Mouse (Mus musculus): ENCODE data around the gene Eno3. TPM values are rescaled to one million over a fixed set of nuclear protein-coding genes. Genes with fewer than 3 reads are reported as not detected.
A peak's percentile ranks its signal among the peaks of the same experiment; 100 is the strongest.

The Eno3 gene
- polyA plus RNA-seq, 1 experiment from 2014 or later = 7.8 TPM

DNA sequence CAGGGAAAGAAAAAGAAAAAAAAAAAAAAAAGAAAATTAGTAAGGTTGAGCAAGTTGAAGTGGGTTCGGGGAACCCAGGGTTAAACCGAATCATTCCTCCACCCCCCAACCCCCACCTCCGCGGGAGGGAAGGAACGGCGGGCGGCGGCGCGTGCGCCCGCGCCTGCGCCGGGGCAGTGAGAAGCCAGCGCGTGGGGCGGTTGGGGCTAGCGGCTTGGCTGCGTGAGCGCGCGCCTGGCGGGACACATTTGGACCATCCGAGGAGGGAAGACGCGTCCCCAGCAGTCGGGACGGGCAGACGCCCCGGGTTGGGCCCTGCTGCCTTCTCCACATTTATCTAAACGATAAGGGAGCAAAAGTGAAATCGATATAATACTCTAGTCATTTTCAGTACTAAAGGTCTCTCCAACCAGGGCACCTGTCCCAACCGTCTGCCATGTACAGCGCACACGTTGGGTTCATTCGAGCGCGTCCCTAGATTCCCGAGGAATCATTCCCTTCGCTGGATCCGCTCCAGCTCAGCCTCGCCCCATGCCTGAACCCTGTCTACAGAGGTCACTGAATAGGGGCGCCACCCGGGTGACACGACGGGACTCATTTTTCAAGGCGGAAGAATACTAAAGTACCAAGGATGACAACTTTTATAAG lies 2.0 kb upstream of the Eno3 start:
- H3K36me3 ChIP-seq (replicated peaks; ENCODE audit: control insufficient read depth, insufficient read depth) = peaks cover 37% of the 10 kb centered on the region
- H3K4me2 ChIP-seq (replicated peaks) = peak overlapping the region; percentile 92
- DNase-seq (ENCODE audit: low spot score) = peak; percentile 82
- peak overlapping the region; percentile 100 for H3K4me3 ChIP-seq (replicated peaks; ENCODE audit: low read length)
- H3K9ac ChIP-seq = peak overlapping the region; percentile 100
- ATAC-seq (ENCODE audit: low FRiP score) = peak; percentile 58
- H3K9me3 ChIP-seq (ENCODE audit: control insufficient read depth, low read length) = no peaks in the 10 kb centered on the region
- WGBS = 0% methylated on average over 48 of the region's 48 CpGs
- peaks cover 29% of the 10 kb centered on the region for H3K4me1 ChIP-seq (replicated peaks; ENCODE audit: control insufficient read depth, insufficient read depth, low read length)
- H3K27me3 ChIP-seq (ENCODE audit: control insufficient read depth, insufficient read depth, low read length) = no peaks in the 10 kb centered on the region
- H3K27ac ChIP-seq = peak overlapping the region; percentile 96

DNA sequence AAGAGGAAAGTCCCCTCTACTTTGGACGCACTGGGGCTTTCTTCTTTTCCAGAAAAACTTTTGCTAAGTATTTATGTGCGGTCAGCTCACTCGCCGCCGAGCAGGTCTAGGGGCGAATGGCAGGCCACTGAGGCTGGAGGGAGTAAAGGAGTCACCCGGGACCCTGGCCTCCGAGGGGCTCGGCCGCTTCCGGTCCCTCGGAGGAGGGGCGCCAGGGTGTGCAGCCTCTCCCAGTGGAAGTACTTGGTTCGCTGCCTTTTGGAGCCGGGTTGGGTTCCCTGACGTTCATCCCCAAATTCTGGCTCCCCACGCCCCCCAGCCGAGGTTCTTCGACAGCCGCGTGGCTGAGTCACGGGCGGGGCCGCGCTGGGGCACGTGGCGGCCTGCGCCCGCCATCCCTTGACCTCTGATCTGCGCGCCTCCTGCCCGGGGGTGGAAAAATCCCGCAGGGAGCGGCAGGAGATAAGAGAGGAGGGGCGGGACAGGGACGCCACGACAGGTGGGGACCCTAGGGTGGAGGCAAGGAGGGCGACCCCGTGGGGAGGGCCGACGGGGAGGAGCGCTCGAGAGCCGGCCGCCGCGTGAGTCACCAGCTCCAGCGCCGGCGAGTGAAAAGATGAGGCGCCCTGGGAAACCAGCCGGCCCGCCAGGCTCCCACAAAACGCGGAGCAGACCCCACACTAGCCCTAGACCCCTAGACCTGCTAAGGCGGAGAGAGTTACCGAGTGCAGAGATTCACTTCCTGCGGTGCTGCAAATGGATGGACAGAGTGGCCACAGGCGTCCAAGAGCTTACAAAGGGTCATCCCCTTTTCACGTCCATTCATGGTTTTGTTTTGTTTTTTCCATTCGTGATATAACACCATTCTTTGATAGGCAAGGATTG lies 1.2 kb upstream of the Eno3 start:
- Histone ChIP-seq H3K4me1 (replicated peaks; ENCODE audit: control insufficient read depth, insufficient read depth, low read length) (peaks cover 29% of the 10 kb centered on the region), H3K4me3 (replicated peaks; ENCODE audit: low read length) (peak overlapping the region; percentile 100), H3K4me2 (replicated peaks) (peak overlapping the region; percentile 92), H3K9ac (peak overlapping the region; percentile 100), H3K27me3 (ENCODE audit: control insufficient read depth, insufficient read depth, low read length) (no peaks in the 10 kb centered on the region), H3K27ac (peak overlapping the region; percentile 96), H3K36me3 (replicated peaks; ENCODE audit: control insufficient read depth, insufficient read depth) (peaks cover 29% of the 10 kb centered on the region), H3K9me3 (ENCODE audit: control insufficient read depth, low read length) (no peaks in the 10 kb centered on the region)
- ATAC-seq (ENCODE audit: low FRiP score) (no peak), DNase-seq (ENCODE audit: low spot score) (no peak)
- WGBS = under 1% methylated on average over 59 of the region's 61 CpGs

DNA sequence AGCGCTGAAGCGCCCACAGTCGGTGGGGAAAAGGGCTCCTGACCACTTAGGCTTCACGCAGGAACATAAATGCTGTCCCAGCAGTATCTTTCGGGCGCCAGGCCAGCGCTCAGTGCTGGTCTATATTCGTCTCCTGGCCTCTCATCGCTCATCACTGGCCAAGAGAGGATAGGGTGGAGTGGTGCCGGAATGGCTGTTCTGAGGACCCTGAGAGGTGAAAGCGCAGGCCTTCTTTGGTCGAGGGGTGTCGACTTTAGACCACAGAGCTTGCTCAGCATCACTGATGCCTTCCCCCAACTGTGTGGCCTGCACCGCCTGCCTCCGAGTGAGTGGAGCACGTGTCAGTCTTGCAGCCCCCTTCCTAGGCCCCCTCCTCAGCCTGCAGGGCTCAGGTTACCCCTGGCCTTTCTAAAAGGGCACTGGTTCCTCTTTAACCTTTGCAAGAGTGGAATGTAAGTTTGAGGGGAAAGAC lies 510 bp upstream of the Eno3 start:
- ATAC-seq (ENCODE audit: low FRiP score) = no peak
- peaks cover 26% of the 10 kb centered on the region for H3K36me3 ChIP-seq (replicated peaks; ENCODE audit: control insufficient read depth, insufficient read depth)
- peak overlapping the region; percentile 100 for H3K9ac ChIP-seq
- no peak for DNase-seq (ENCODE audit: low spot score)
- 5% methylated on average over 16 of the region's 16 CpGs for WGBS
- peaks cover 29% of the 10 kb centered on the region for H3K4me1 ChIP-seq (replicated peaks; ENCODE audit: control insufficient read depth, insufficient read depth, low read length)
- H3K27ac ChIP-seq = 0 out of 2 replicates have a peak overlapping the region, but pooled peaks have one; percentile 96
- H3K9me3 ChIP-seq (ENCODE audit: control insufficient read depth, low read length) = no peaks in the 10 kb centered on the region
- peak overlapping the region; percentile 100 for H3K4me3 ChIP-seq (replicated peaks; ENCODE audit: low read length)
- no peaks in the 10 kb centered on the region for H3K27me3 ChIP-seq (ENCODE audit: control insufficient read depth, insufficient read depth, low read length)
- peak overlapping the region; percentile 92 for H3K4me2 ChIP-seq (replicated peaks)

DNA sequence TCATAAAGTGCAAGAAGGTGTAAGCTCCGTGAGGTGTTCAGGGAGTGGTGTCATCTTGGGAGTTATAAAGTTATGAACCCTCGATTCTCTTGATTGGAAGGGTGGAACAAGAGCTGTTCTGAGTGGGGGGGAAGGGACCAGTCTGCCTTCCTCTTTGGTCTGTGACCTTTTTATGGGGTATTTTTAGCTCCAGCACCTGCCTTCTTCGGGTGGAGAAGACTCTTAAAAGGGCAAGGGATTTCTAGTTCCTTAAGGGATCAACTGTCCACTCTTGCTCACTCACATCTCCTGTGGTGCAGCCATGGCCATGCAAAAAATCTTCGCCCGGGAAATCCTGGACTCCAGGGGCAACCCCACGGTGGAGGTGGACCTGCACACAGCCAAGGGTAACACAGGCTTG lies 571 bp downstream of the Eno3 start:
- Histone ChIP-seq H3K9ac (no peak overlapping the region), H3K27ac (no peak overlapping the region), H3K27me3 (ENCODE audit: control insufficient read depth, insufficient read depth, low read length) (no peaks in the 10 kb centered on the region), H3K4me1 (replicated peaks; ENCODE audit: control insufficient read depth, insufficient read depth, low read length) (peaks cover 26% of the 10 kb centered on the region), H3K9me3 (ENCODE audit: control insufficient read depth, low read length) (no peaks in the 10 kb centered on the region), H3K4me2 (replicated peaks) (no peak overlapping the region), H3K36me3 (replicated peaks; ENCODE audit: control insufficient read depth, insufficient read depth) (peaks cover 25% of the 10 kb centered on the region), H3K4me3 (replicated peaks; ENCODE audit: low read length) (no peak overlapping the region)
- no peak for ATAC-seq (ENCODE audit: low FRiP score)
- WGBS = 59% methylated on average over 6 of the region's 6 CpGs
- DNase-seq (ENCODE audit: low spot score) = no peak

DNA sequence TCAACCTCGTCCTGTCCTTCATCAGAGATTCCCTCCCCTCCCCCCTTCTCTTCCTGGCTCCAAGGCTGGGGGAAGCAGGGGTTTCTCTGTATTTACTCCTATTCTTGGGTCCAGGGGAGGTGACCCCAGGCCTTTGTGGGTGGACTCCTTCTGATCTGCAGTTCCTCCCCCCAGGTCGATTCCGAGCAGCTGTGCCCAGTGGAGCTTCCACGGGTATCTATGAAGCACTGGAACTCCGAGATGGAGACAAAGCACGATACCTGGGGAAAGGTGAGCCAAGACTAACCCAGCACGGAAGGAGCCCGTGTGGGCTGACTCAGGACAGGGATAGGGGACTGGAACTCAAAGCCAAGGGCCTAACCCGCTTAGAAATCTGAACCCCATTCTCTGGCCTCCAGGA lies 989 bp downstream of the Eno3 start:
- 60% methylated on average over 9 of the region's 9 CpGs for WGBS
- Histone ChIP-seq H3K9ac (no peak overlapping the region), H3K27ac (no peak overlapping the region), H3K4me3 (replicated peaks; ENCODE audit: low read length) (no peak overlapping the region), H3K9me3 (ENCODE audit: control insufficient read depth, low read length) (no peaks in the 10 kb centered on the region), H3K36me3 (replicated peaks; ENCODE audit: control insufficient read depth, insufficient read depth) (peaks cover 25% of the 10 kb centered on the region), H3K4me2 (replicated peaks) (no peak overlapping the region), H3K4me1 (replicated peaks; ENCODE audit: control insufficient read depth, insufficient read depth, low read length) (peaks cover 22% of the 10 kb centered on the region), H3K27me3 (ENCODE audit: control insufficient read depth, insufficient read depth, low read length) (no peaks in the 10 kb centered on the region)
- no peak for DNase-seq (ENCODE audit: low spot score)
- ATAC-seq (ENCODE audit: low FRiP score) = no peak

DNA sequence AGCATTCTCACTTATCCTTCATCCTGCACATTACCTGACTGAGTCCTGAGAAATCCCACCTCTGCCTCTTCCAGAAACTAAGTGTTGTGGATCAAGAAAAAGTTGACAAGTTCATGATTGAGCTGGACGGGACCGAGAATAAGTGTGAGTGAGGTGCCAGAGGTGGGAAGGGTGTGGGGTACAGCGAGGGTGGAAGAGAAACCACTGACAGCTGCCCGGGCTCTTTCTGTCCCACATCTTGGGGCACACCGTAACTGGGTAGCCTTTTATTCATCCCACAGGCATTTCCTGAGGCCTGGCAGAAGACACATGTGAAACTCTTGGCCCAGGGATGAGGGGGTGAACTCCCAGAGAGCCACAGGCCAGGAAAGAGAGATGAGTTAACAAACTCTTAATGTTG lies 1.5 kb downstream of the Eno3 start:
- no peak for ATAC-seq (ENCODE audit: low FRiP score)

DNA sequence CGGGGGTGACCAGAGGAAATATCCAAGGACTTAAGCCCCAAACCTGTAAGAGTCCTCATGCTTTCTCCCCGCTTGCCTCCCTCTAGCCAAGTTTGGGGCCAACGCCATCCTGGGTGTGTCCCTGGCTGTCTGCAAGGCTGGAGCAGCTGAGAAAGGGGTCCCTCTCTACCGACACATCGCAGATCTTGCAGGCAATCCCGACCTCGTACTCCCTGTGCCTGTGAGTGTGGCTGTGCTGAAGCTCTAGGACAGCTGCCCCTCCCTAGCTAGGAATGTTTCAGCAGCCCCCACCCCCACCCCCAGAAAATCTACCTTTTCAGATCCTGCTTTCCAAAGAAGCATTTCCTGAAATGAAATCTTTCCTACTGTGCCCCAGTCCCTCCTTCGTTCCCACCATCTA lies 1.9 kb downstream of the Eno3 start:
- ATAC-seq (ENCODE audit: low FRiP score) (no peak), DNase-seq (ENCODE audit: low spot score) (no peak)
- H3K9me3 ChIP-seq (ENCODE audit: control insufficient read depth, low read length) = no peaks in the 10 kb centered on the region
- H3K27ac ChIP-seq = no peak overlapping the region
- peaks cover 19% of the 10 kb centered on the region for H3K4me1 ChIP-seq (replicated peaks; ENCODE audit: control insufficient read depth, insufficient read depth, low read length)
- no peak overlapping the region for H3K4me3 ChIP-seq (replicated peaks; ENCODE audit: low read length)
- H3K36me3 ChIP-seq (replicated peaks; ENCODE audit: control insufficient read depth, insufficient read depth) = peaks cover 35% of the 10 kb centered on the region
- no peaks in the 10 kb centered on the region for H3K27me3 ChIP-seq (ENCODE audit: control insufficient read depth, insufficient read depth, low read length)
- no peak overlapping the region for H3K9ac ChIP-seq
- 78% methylated on average over 8 of the region's 8 CpGs for WGBS
- no peak overlapping the region for H3K4me2 ChIP-seq (replicated peaks)

More for the DNA sequence above, 1.5 kb downstream of the Eno3 start:
- Histone ChIP-seq H3K4me2 (replicated peaks) (no peak overlapping the region), H3K4me1 (replicated peaks; ENCODE audit: control insufficient read depth, insufficient read depth, low read length) (peaks cover 19% of the 10 kb centered on the region), H3K4me3 (replicated peaks; ENCODE audit: low read length) (no peak overlapping the region), H3K27ac (no peak overlapping the region), H3K9me3 (ENCODE audit: control insufficient read depth, low read length) (no peaks in the 10 kb centered on the region), H3K36me3 (replicated peaks; ENCODE audit: control insufficient read depth, insufficient read depth) (peaks cover 31% of the 10 kb centered on the region), H3K27me3 (ENCODE audit: control insufficient read depth, insufficient read depth, low read length) (no peaks in the 10 kb centered on the region), H3K9ac (no peak overlapping the region)
- no peak for DNase-seq (ENCODE audit: low spot score)
- WGBS = 90% methylated on average over 5 of the region's 5 CpGs

DNA sequence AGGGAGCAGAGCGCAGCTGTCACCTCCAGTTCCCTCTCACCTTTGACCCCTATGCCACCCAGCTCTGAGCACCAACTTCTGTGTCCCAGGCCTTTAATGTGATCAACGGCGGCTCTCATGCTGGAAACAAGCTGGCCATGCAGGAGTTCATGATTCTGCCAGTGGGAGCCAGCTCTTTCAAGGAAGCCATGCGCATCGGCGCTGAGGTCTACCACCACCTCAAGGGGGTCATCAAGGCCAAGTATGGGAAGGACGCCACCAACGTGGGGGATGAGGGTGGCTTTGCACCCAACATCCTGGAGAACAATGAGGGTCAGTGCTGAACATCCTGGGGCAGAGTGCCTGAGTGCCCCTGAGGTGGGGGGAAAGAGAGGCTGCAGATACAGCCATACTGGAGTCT lies 3.6 kb downstream of the Eno3 start:
- Histone ChIP-seq H3K9me3 (ENCODE audit: control insufficient read depth, low read length) (no peaks in the 10 kb centered on the region), H3K36me3 (replicated peaks; ENCODE audit: control insufficient read depth, insufficient read depth) (peaks cover 48% of the 10 kb centered on the region)
- 85% methylated on average over 8 of the region's 8 CpGs for WGBS

DNA sequence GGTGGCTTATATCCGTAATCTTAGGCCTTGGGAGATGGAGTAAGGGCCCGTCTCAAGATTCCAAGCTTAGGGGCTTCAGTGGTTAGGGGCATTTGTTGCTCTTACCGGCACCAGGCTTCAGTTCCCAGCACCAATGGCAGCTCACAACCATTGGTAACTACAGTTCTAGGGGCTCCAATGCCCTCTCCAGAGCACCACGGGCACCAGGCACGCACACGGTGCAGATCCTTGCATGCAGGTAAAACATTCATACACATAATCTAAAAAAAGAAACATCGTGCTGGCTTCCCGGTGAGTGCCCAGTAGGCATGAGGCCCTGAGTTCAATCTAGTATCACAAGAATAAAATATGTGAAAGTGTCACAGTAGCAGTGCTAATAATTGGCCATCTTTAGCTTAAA lies 6.1 kb downstream of the Eno3 start:
- H3K4me3 ChIP-seq (replicated peaks; ENCODE audit: low read length) = no peak overlapping the region
- H3K4me2 ChIP-seq (replicated peaks) = no peak overlapping the region
- H3K27me3 ChIP-seq (ENCODE audit: control insufficient read depth, insufficient read depth, low read length) = no peaks in the 10 kb centered on the region
- no peaks in the 10 kb centered on the region for H3K9me3 ChIP-seq (ENCODE audit: control insufficient read depth, low read length)
- H3K36me3 ChIP-seq (replicated peaks; ENCODE audit: control insufficient read depth, insufficient read depth) = peaks cover 54% of the 10 kb centered on the region
- peaks cover 6% of the 10 kb centered on the region for H3K4me1 ChIP-seq (replicated peaks; ENCODE audit: control insufficient read depth, insufficient read depth, low read length)
- no peak overlapping the region for H3K27ac ChIP-seq
- WGBS = 94% methylated on average over 8 of the region's 8 CpGs
- H3K9ac ChIP-seq = no peak overlapping the region
- ATAC-seq (ENCODE audit: low FRiP score) (no peak), DNase-seq (ENCODE audit: low spot score) (no peak)

More for the DNA sequence above, 3.6 kb downstream of the Eno3 start:
- H3K27ac ChIP-seq = no peak overlapping the region
- ATAC-seq (ENCODE audit: low FRiP score) (no peak), DNase-seq (ENCODE audit: low spot score) (no peak)
- no peaks in the 10 kb centered on the region for H3K27me3 ChIP-seq (ENCODE audit: control insufficient read depth, insufficient read depth, low read length)
- H3K9ac ChIP-seq = no peak overlapping the region
- H3K4me3 ChIP-seq (replicated peaks; ENCODE audit: low read length) = no peak overlapping the region
- peaks cover 15% of the 10 kb centered on the region for H3K4me1 ChIP-seq (replicated peaks; ENCODE audit: control insufficient read depth, insufficient read depth, low read length)
- H3K4me2 ChIP-seq (replicated peaks) = no peak overlapping the region

Measured in hindbrain, embryonic 14.5 days (tissue).